In genomic region chr5:115508859-115509147, GRCm38 (mm10) we compare ENCODE assay signal across 8 mouse cellular contexts. TPM values are rescaled to one million over a fixed set of nuclear protein-coding genes. Genes with fewer than 3 reads are reported as not detected.
DNase-seq lines count a peak whose midpoint lies in the region; ATAC-seq and TF ChIP-seq lines count a peak whose summit lies in the region.

No protein-coding gene starts in this region.

- H3K36me3 ChIP-seq in embryonic facial prominence, embryonic 15.5 days, result peaks cover 3% of the 10 kb centered on the region; the same call in 1 of the 2 replicates
- H3K36me3 ChIP-seq in hindbrain, embryonic 11.5 days (ENCODE audit: control insufficient read depth, insufficient read depth, low read length), result no peaks in the 10 kb centered on the region
- H3K36me3 ChIP-seq in limb, embryonic 14.5 days (ENCODE audit: control insufficient read depth, insufficient read depth, low read length), result peaks cover 14% of the 10 kb centered on the region; the same call in 1 of the 2 replicates

- H3K4me3 ChIP-seq in embryonic facial prominence, embryonic 15.5 days (replicated peaks), result peak overlapping the region; percentile 95
- no peak overlapping the region for H3K4me3 ChIP-seq in hindbrain, embryonic 11.5 days (ENCODE audit: low read depth, low read length)
- H3K4me3 ChIP-seq in limb, embryonic 14.5 days (replicated peaks; ENCODE audit: low read length), result peak overlapping the region; percentile 99

- CTCF ChIA-PET in Patski (lab: Charles Lee), result interaction anchor here (1.2 to 12.8 kb wide), 6 partner anchors 10 to 51 kb away, joined by 3 to 160 read pairs (median 18); no protein-coding TSS in a partner anchor

- H3K4me2 ChIP-seq in embryonic facial prominence, embryonic 15.5 days (replicated peaks), result peak overlapping the region; percentile 69
- peak overlapping the region; percentile 84 for H3K4me2 ChIP-seq in hindbrain, embryonic 11.5 days (replicated peaks; ENCODE audit: low read depth, low read length)
- H3K4me2 ChIP-seq in limb, embryonic 14.5 days (replicated peaks; ENCODE audit: low read depth, low read length, severe bottlenecking), result peak overlapping the region; percentile 74

- no peak for TF ChIP-seq CTCF in Patski (IDR thresholded peaks at IDR 0.05)

- no peaks in the 10 kb centered on the region for H3K27me3 ChIP-seq in Patski
- H3K27me3 ChIP-seq in embryonic facial prominence, embryonic 15.5 days, result no peaks in the 10 kb centered on the region
- no peaks in the 10 kb centered on the region for H3K27me3 ChIP-seq in hindbrain, embryonic 11.5 days (ENCODE audit: control insufficient read depth, insufficient read depth, low read length)
- H3K27me3 ChIP-seq in limb, embryonic 14.5 days (ENCODE audit: control insufficient read depth, insufficient read depth, low read length), result no peaks in the 10 kb centered on the region

- no peak overlapping the region for H3K9ac ChIP-seq in embryonic facial prominence, embryonic 15.5 days
- H3K9ac ChIP-seq in hindbrain, embryonic 11.5 days (ENCODE audit: low read depth, low read length), result no peak overlapping the region
- H3K9ac ChIP-seq in limb, embryonic 14.5 days (ENCODE audit: low read depth, low read length, severe bottlenecking), result peak overlapping the region; percentile 89

- peak; percentile 93 for DNase-seq in Patski (ENCODE audit: low read depth, low spot score)
- DNase-seq in hindbrain, embryonic 11.5 days (ENCODE audit: low spot score), result no peak
- DNase-seq in limb, embryonic 14.5 days (ENCODE audit: low spot score), result no peak
- DNase-seq in skeletal muscle tissue, adult 2 months (ENCODE audit: low read depth, low spot score), result peak; percentile 89
- no peak for DNase-seq in cerebellum, postnatal 4 days (ENCODE audit: low spot score in 2 of 2)
- DNase-seq in right cerebral cortex, postnatal 25 days, result no peak
- DNase-seq in urinary bladder, postnatal 10 days (ENCODE audit: low spot score), result no peak

- no peaks in the 10 kb centered on the region for H3K9me3 ChIP-seq in embryonic facial prominence, embryonic 15.5 days (replicated peaks)
- H3K9me3 ChIP-seq in hindbrain, embryonic 11.5 days (ENCODE audit: control insufficient read depth, low read length), result no peaks in the 10 kb centered on the region
- no peaks in the 10 kb centered on the region for H3K9me3 ChIP-seq in limb, embryonic 14.5 days (ENCODE audit: control insufficient read depth, low read length)

- in situ Hi-C loops in Patski (cut with MboI; ENCODE audit: low pct_unique_long_range_greater_than_20kb), result loop anchor here (25.0 kb wide), 1 partner anchor 1522 kb away; the partner anchor contains the start of gene Ssh1

- POLR2A ChIA-PET in Patski (lab: Charles Lee), result interaction anchor here (1.0 to 7.4 kb wide), 9 partner anchors 13 to 56 kb away, joined by 3 to 80 read pairs (median 4); partner anchors contain the start of gene Gcn1l1

- ATAC-seq in Patski, result peak; percentile 88
- peak; percentile 36 for ATAC-seq in embryonic facial prominence, embryonic 15.5 days (ENCODE audit: insufficient number of reproducible peaks, low FRiP score, low TSS enrichment, low read depth)
- no peak for ATAC-seq in hindbrain, embryonic 11.5 days (ENCODE audit: low FRiP score)
- peak; percentile 32 for ATAC-seq in limb, embryonic 14.5 days (ENCODE audit: low FRiP score, low read depth)

- peaks cover 57% of the 10 kb centered on the region for H3K4me1 ChIP-seq in embryonic facial prominence, embryonic 15.5 days
- peaks cover 15% of the 10 kb centered on the region for H3K4me1 ChIP-seq in hindbrain, embryonic 11.5 days (replicated peaks; ENCODE audit: control insufficient read depth, insufficient read depth, low read length)
- H3K4me1 ChIP-seq in limb, embryonic 14.5 days (ENCODE audit: control insufficient read depth, insufficient read depth, low read length), result peaks cover 34% of the 10 kb centered on the region

- peak overlapping the region; percentile 84 for H3K27ac ChIP-seq in embryonic facial prominence, embryonic 15.5 days (replicated peaks)
- H3K27ac ChIP-seq in hindbrain, embryonic 11.5 days (ENCODE audit: low read depth, low read length), result no peak overlapping the region
- H3K27ac ChIP-seq in limb, embryonic 14.5 days (replicated peaks; ENCODE audit: low read depth, low read length), result no peak overlapping the region

- 19% methylated on average over 10 of the region's 10 CpGs for WGBS in embryonic facial prominence, embryonic 15.5 days
- WGBS in hindbrain, embryonic 11.5 days, result 28% methylated on average over 10 of the region's 10 CpGs
- WGBS in limb, embryonic 14.5 days, result 19% methylated on average over 10 of the region's 10 CpGs

- TF ChIP-seq POLR2A in limb, embryonic 14.5 days (IDR thresholded peaks at IDR 0.05; ENCODE audit: borderline replicate concordance, extremely low read depth, insufficient read depth, insufficient read length), result no peak

RNA-seq across cellular contexts. Expression of gene Pxn, which starts 2.3 kb away (rescaled TPM):
- 136 TPM for polyA plus RNA-seq in Patski (2021)
- polyA plus RNA-seq in embryonic facial prominence, embryonic 15.5 days (2015; fragmentation: Nextera tagmentation; extraction: Ambion mirVana), result 51.5 and 52.8 TPM in 2 replicates
- polyA plus RNA-seq in hindbrain, embryonic 11.5 days (2014; fragmentation: Nextera tagmentation; extraction: Ambion mirVana), result 9.0 and 10.1 TPM in 2 replicates
- 119 and 145 TPM in 2 replicates for polyA plus RNA-seq in limb, embryonic 14.5 days (2012; rRNA removed)
- 25.0 and 26.3 TPM in 2 replicates for polyA plus RNA-seq in limb, embryonic 14.5 days (2014; fragmentation: Nextera tagmentation; extraction: Ambion mirVana)

RNA-seq across cellular contexts. Expression of gene Sirt4, which starts 24.3 kb away (rescaled TPM):
- polyA plus RNA-seq in Patski (2021), result 34.6 TPM
- polyA plus RNA-seq in embryonic facial prominence, embryonic 15.5 days (2015; fragmentation: Nextera tagmentation; extraction: Ambion mirVana), result 29.2 and 32.8 TPM in 2 replicates
- 21.3 and 23.1 TPM in 2 replicates for polyA plus RNA-seq in hindbrain, embryonic 11.5 days (2014; fragmentation: Nextera tagmentation; extraction: Ambion mirVana)
- polyA plus RNA-seq in limb, embryonic 14.5 days (2012; rRNA removed), result 69.2 and 82.4 TPM in 2 replicates
- polyA plus RNA-seq in limb, embryonic 14.5 days (2014; fragmentation: Nextera tagmentation; extraction: Ambion mirVana), result 20.4 and 24.1 TPM in 2 replicates

RNA-seq across cellular contexts. Expression of gene Pla2g1b, which starts 42.7 kb away (rescaled TPM):
- polyA plus RNA-seq in Patski (2021), result not detected
- not detected in 2 replicates for polyA plus RNA-seq in embryonic facial prominence, embryonic 15.5 days (2015; fragmentation: Nextera tagmentation; extraction: Ambion mirVana)
- 0.56 and 1.1 TPM in 2 replicates for polyA plus RNA-seq in hindbrain, embryonic 11.5 days (2014; fragmentation: Nextera tagmentation; extraction: Ambion mirVana)
- not detected in 2 replicates for polyA plus RNA-seq in limb, embryonic 14.5 days (2012; rRNA removed)
- not detected in 2 replicates for polyA plus RNA-seq in limb, embryonic 14.5 days (2014; fragmentation: Nextera tagmentation; extraction: Ambion mirVana)

RNA-seq across cellular contexts. Expression of gene Rplp0, which starts 50.5 kb away (rescaled TPM):
- 1,079 TPM for polyA plus RNA-seq in Patski (2021)
- polyA plus RNA-seq in embryonic facial prominence, embryonic 15.5 days (2015; fragmentation: Nextera tagmentation; extraction: Ambion mirVana), result 1,780 and 1,815 TPM in 2 replicates
- 1,244 and 1,247 TPM in 2 replicates for polyA plus RNA-seq in hindbrain, embryonic 11.5 days (2014; fragmentation: Nextera tagmentation; extraction: Ambion mirVana)
- polyA plus RNA-seq in limb, embryonic 14.5 days (2012; rRNA removed), result 3,411 and 4,152 TPM in 2 replicates
- 2,030 and 2,068 TPM in 2 replicates for polyA plus RNA-seq in limb, embryonic 14.5 days (2014; fragmentation: Nextera tagmentation; extraction: Ambion mirVana)

RNA-seq across cellular contexts. Expression of gene Gcn1l1, which starts 56.3 kb away (rescaled TPM):
- 97.6 TPM for polyA plus RNA-seq in Patski (2021)
- polyA plus RNA-seq in embryonic facial prominence, embryonic 15.5 days (2015; fragmentation: Nextera tagmentation; extraction: Ambion mirVana), result 36.2 and 36.4 TPM in 2 replicates
- polyA plus RNA-seq in hindbrain, embryonic 11.5 days (2014; fragmentation: Nextera tagmentation; extraction: Ambion mirVana), result 31.8 and 39.4 TPM in 2 replicates
- 47.0 and 59.2 TPM in 2 replicates for polyA plus RNA-seq in limb, embryonic 14.5 days (2012; rRNA removed)
- polyA plus RNA-seq in limb, embryonic 14.5 days (2014; fragmentation: Nextera tagmentation; extraction: Ambion mirVana), result 42.8 and 49.7 TPM in 2 replicates

Comparison
In these comparisons a context has a peak if more than half of its experiments do, and no peak if none do; other contexts are left out.
1. DNase-seq: peak in Patski (single experiment) and skeletal muscle tissue, adult 2 months (single experiment); none in hindbrain, embryonic 11.5 days (single experiment), limb, embryonic 14.5 days (single experiment), cerebellum, postnatal 4 days (0 of 2), right cerebral cortex, postnatal 25 days (single experiment) and urinary bladder, postnatal 10 days (single experiment).
2. Peak in every context shown above with its lines, with median percentiles within 50 percentile points of each other: H3K4me2 ChIP-seq.